Mouse (Mus musculus) MEL (cell line): Measurements from ENCODE around the gene Cacng5. TPM values are rescaled to one million over a fixed set of nuclear protein-coding genes. Genes with fewer than 3 reads are reported as not detected.

Experiments
- DNase-seq: peaks from one replicate; pipeline ENCODE4 v3.0.0; 2011; ENCODE audit warnings: low read depth, low spot score
- H3K27ac ChIP-seq: 2 replicates; pipeline ENCODE4 v1.5.1; 2012; ENCODE audit warnings: low read depth, mild to moderate bottlenecking, control low read depth, low read length, moderate library complexity; ENCODE audit not compliant: control insufficient read depth
- H3K27me3 ChIP-seq, 2 experiments: fragments of 150-350 bp in 1 of 2; sonication (generic) in 1 of 2; 2 replicates each; pipeline ENCODE4 v1.6.1; 2012; ENCODE audit warnings: low read length in 2 of 2, mild to moderate bottlenecking in 2 of 2, improper control_type of control experiment in 1 of 2, moderate library complexity in 1 of 2; ENCODE audit not compliant: insufficient read depth in 2 of 2, control insufficient read depth in 1 of 2
- H3K36me3 ChIP-seq, 2 experiments: 2 replicates each; pipeline ENCODE4 v1.6.1; 2012 to 2014; ENCODE audit warnings: low read length in 2 of 2, improper control_type of control experiment in 1 of 2, inconsistent platforms in 1 of 2, mild to moderate bottlenecking in 1 of 2; ENCODE audit not compliant: insufficient read depth in 2 of 2, control insufficient read depth in 1 of 2
- H3K4me1 ChIP-seq, 2 experiments: fragments of 150-350 bp in 1 of 2; sonication (generic) in 1 of 2; 2 replicates each; pipeline ENCODE4 v1.6.1; 2012; ENCODE audit warnings: low read length in 2 of 2, improper control_type of control experiment in 1 of 2, mild to moderate bottlenecking in 1 of 2; ENCODE audit not compliant: insufficient read depth in 2 of 2, control insufficient read depth in 1 of 2
- H3K4me3 ChIP-seq, 2 experiments: fragments of 150-350 bp in 1 of 2; sonication (generic) in 1 of 2; 2 replicates each; pipeline ENCODE4 v1.5.1; 2012; ENCODE audit warnings: low read depth in 2 of 2, low read length in 2 of 2, mild to moderate bottlenecking in 2 of 2, moderate library complexity in 2 of 2, control low read depth in 1 of 2, improper control_type of control experiment in 1 of 2; ENCODE audit not compliant: control insufficient read depth in 1 of 2, insufficient read depth in 1 of 2
- H3K79me2 ChIP-seq: 2 replicates; pipeline ENCODE4 v1.6.1; 2012; ENCODE audit warnings: mild to moderate bottlenecking, low read length, moderate library complexity; ENCODE audit not compliant: control insufficient read depth, poor library complexity, insufficient read depth
- H3K9ac ChIP-seq: 2 replicates; pipeline ENCODE4 v1.6.1; 2012; ENCODE audit warnings: low read depth, mild to moderate bottlenecking, control low read depth, low read length, moderate library complexity; ENCODE audit not compliant: control insufficient read depth, poor library complexity, severe bottlenecking
- H3K9me3 ChIP-seq: fragments of 150-350 bp; sonication (generic); replicated peaks from 2 replicates; pipeline ENCODE4 v1.6.1; 2012; ENCODE audit warnings: mild to moderate bottlenecking, low read length, improper control_type of control experiment, moderate library complexity; ENCODE audit not compliant: insufficient read depth
- BHLHE40 ChIP-seq: IDR thresholded peaks from 2 replicates; pipeline ENCODE4 v1.6.1; 2012; ENCODE audit warnings: low read depth, mild to moderate bottlenecking, inconsistent platforms, low read length, improper control_type of control experiment, borderline replicate concordance
- E2F4 ChIP-seq: IDR thresholded peaks from 2 replicates; pipeline ENCODE4 v1.6.1; 2011; ENCODE audit warnings: low read depth, low read length, improper control_type of control experiment, borderline replicate concordance
- ELF1 ChIP-seq: IDR thresholded peaks from 2 replicates; pipeline ENCODE4 v1.6.1; 2014; ENCODE audit warnings: low read depth, mild to moderate bottlenecking, inconsistent platforms, low read length, improper control_type of control experiment, moderate library complexity
- ETS1 ChIP-seq: IDR thresholded peaks from 2 replicates; pipeline ENCODE4 v1.6.1; 2012; ENCODE audit warnings: low read depth, mild to moderate bottlenecking, inconsistent platforms, low read length, improper control_type of control experiment, moderate library complexity
- KAT2A ChIP-seq: conservative IDR thresholded peaks from 2 replicates; pipeline ENCODE4 v1.6.1; 2012; ENCODE audit warnings: low read depth, low read length, improper control_type of control experiment, inconsistent platforms
- MXI1 ChIP-seq: IDR thresholded peaks from 2 replicates; pipeline ENCODE4 v1.6.1; 2011; ENCODE audit warnings: mild to moderate bottlenecking, low read depth, low read length, improper control_type of control experiment
- NELFE ChIP-seq: IDR thresholded peaks from 2 replicates; pipeline ENCODE4 v1.6.1; 2011; ENCODE audit warnings: low read depth, low read length, improper control_type of control experiment
- POLR2A ChIP-seq, 2 experiments: IDR thresholded peaks; 2 replicates each; pipeline ENCODE4 v1.6.1; 2011 to 2012; ENCODE audit warnings: low read length in 2 of 2, mild to moderate bottlenecking in 2 of 2, control low read depth in 1 of 2, improper control_type of control experiment in 1 of 2, low read depth in 1 of 2, moderate library complexity in 1 of 2; ENCODE audit not compliant: control insufficient read depth in 1 of 2, insufficient read depth in 1 of 2, poor library complexity in 1 of 2
- POLR2AphosphoS2 ChIP-seq: IDR thresholded peaks from 2 replicates; pipeline ENCODE4 v1.6.1; 2011; ENCODE audit warnings: low read length, improper control_type of control experiment
- SIN3A ChIP-seq: IDR thresholded peaks from 2 replicates; pipeline ENCODE4 v1.6.1; 2012; ENCODE audit warnings: low read length, improper control_type of control experiment, inconsistent platforms
- TAL1 ChIP-seq: IDR thresholded peaks from 2 replicates; pipeline ENCODE4 v1.6.1; 2012; ENCODE audit warnings: mild to moderate bottlenecking, inconsistent platforms, low read length, moderate library complexity, mixed read lengths
- TBP ChIP-seq: IDR thresholded peaks from 2 replicates; pipeline ENCODE4 v1.8.0; 2011; ENCODE audit warnings: low read depth, low read length, improper control_type of control experiment
- TCF12 ChIP-seq: IDR thresholded peaks from 2 replicates; pipeline ENCODE4 v1.6.1; 2014; ENCODE audit warnings: low read depth, mild to moderate bottlenecking, inconsistent platforms, low read length, improper control_type of control experiment, moderate library complexity
- UBTF ChIP-seq: IDR thresholded peaks from 2 replicates; pipeline ENCODE4 v1.6.1; 2012; ENCODE audit warnings: low read depth, mild to moderate bottlenecking, inconsistent platforms, low read length, improper control_type of control experiment, moderate library complexity, borderline replicate concordance; ENCODE audit not compliant: insufficient read depth
- USF1 ChIP-seq: IDR thresholded peaks from 2 replicates; pipeline ENCODE4 v1.6.1; 2014; ENCODE audit warnings: low read depth, mild to moderate bottlenecking, inconsistent platforms, low read length, improper control_type of control experiment, moderate library complexity
- ZKSCAN1 ChIP-seq: IDR thresholded peaks from 2 replicates; pipeline ENCODE4 v1.6.1; 2012; ENCODE audit warnings: low read depth, mild to moderate bottlenecking, inconsistent platforms, low read length, improper control_type of control experiment, moderate library complexity
- ZMIZ1 ChIP-seq: IDR thresholded peaks from 2 replicates; pipeline ENCODE4 v1.6.1; 2012; ENCODE audit warnings: low read depth, mild to moderate bottlenecking, inconsistent platforms, low read length, improper control_type of control experiment, moderate library complexity
- ZNF384 ChIP-seq: IDR thresholded peaks from 2 replicates; pipeline ENCODE4 v1.6.1; 2012; ENCODE audit warnings: low read depth, mild to moderate bottlenecking, inconsistent platforms, low read length, improper control_type of control experiment
- polyA plus RNA-seq, 2 experiments: library from polyadenylated mRNA; stranded (reverse) in 1 of 2; unstranded in 1 of 2; fragments of >175 nt in 1 of 2; fragments of >200 nt in 1 of 2; gene quantifications; 2 replicates each; pipeline versions ENCODE4 v1.2.1 to v1.2.4; 2012; ENCODE audit warnings: low replicate concordance in 2 of 2, low read depth in 1 of 2; ENCODE audit not compliant: insufficient read length in 2 of 2, insufficient read depth in 1 of 2, missing spikeins in 1 of 2
- total RNA-seq: library from RNA; depleted of rRNA; stranded (reverse); fragments of 300-350 nt; gene quantifications from 2 replicates; pipeline ENCODE4 v1.2.3, GENCODE M21; 2012

Gene Cacng5
- total and polyA plus RNA-seq, 3 experiments: not detected

DNA sequence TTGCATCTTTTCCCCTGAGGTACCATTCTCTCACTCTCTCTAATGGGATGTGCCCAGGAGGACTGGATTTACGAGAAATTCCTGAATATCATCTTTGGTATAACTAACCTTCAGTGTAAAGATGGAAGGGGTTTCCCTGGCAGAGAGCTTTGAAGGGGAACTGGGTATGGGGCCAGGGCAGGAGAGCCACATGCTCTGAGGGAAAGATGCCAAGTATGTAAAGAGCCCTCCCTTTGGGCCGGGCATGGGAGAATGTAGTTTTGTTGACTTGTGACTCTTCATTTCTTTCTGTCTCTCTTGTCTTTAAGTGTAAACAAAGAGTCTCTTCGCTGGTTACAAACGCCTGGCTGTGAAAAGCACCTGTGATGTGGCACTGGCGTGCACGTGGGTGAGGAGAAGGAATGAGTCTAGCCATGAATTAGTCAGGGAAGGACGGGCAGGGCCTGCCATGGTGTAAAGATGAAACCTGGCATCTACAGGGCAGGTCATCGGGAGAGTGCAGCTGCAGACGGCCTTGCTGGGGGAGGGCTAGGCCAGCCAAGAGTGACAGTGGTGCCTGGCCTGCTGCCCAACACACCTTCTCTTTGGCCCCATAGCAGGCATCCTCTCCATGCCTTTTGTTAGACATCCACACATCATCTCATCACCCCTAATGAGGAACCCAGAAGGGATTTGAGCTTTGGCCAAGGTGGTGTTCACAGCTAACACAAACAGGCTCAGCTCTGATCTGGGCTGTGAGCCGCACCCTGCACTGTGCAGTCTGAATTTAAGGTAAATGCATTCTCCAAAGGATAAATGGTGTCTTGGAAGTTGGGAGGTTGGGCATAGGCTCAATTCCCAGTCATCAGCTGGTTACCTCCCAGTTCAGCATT is 40.6 kb upstream of the Cacng5 start:
- H3K4me3 ChIP-seq: no peak overlapping the region
- H3K4me1 ChIP-seq: peaks cover 0 to 5% of the 10 kb centered on the region in 2 experiments; a peak in 1 of 4 replicates
- no peaks in the 10 kb centered on the region for H3K9me3 ChIP-seq
- H3K79me2 ChIP-seq: no peaks in the 10 kb centered on the region
- no peaks in the 10 kb centered on the region for H3K27me3 ChIP-seq
- H3K27ac ChIP-seq: no peak overlapping the region
- no peaks in the 10 kb centered on the region; a peak in 1 of 4 replicates for H3K36me3 ChIP-seq
- H3K9ac ChIP-seq: no peak overlapping the region
- no peak for TF ChIP-seq ETS1
- TF ChIP-seq SIN3A: no peak
- TF ChIP-seq POLR2AphosphoS2: no peak
- no peak for TF ChIP-seq NELFE
- TF ChIP-seq ZKSCAN1: no peak
- no peak for TF ChIP-seq TBP
- no peak for TF ChIP-seq KAT2A
- TF ChIP-seq MXI1: no peak
- TF ChIP-seq UBTF: no peak
- TF ChIP-seq, all 39 proteins: peak for 0
- no peak for DNase-seq

DNA sequence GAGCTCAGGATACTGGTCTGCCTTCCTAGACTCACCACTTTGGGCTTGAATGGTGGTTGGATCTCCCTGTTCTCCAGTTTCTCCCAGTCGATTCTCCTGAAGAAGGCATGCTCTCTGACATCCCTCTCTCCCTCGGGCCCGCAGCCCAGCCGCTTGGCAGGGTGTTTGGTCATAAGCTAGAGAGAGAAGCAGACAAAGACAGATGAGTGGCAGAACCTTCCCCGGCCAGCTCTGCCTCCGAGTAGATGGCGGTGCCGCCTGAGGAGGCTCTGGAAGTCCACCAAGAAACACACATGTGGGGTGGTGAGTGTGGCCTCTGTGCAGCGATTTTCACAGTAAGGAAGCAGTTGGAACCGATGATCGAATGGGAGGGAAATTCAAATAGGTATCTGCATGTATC is 36.6 kb upstream of the Cacng5 start:
- no peak overlapping the region for H3K27ac ChIP-seq
- H3K27me3 ChIP-seq: no peaks in the 10 kb centered on the region
- no peaks in the 10 kb centered on the region for H3K79me2 ChIP-seq
- H3K4me1 ChIP-seq: peaks cover 0 to 5% of the 10 kb centered on the region in 2 experiments; a peak in 1 of 4 replicates
- no peak overlapping the region for H3K4me3 ChIP-seq
- TF ChIP-seq USF1 (no peak), UBTF (no peak), ZNF384 (no peak), E2F4 (no peak), TCF12 (no peak), ZMIZ1 (no peak), ELF1 (no peak), BHLHE40 (no peak), POLR2A (IDR thresholded peaks at IDR 0.05; ENCODE audit: control insufficient read depth in 1 of 2, insufficient read depth in 1 of 2, low read depth in 1 of 2, low read length in 2 of 2, poor library complexity in 1 of 2) (no peak), TBP (no peak), TAL1 (no peak)
- H3K36me3 ChIP-seq: no peaks in the 10 kb centered on the region; a peak in 1 of 4 replicates
- H3K9me3 ChIP-seq: no peaks in the 10 kb centered on the region
- DNase-seq: no peak
- H3K9ac ChIP-seq: no peak overlapping the region
